Mouse (Mus musculus) limb, embryonic 12.5 days (tissue): ENCODE data around the gene Smyd3. TPM values are rescaled to one million over a fixed set of nuclear protein-coding genes. Genes with fewer than 3 reads are reported as not detected.

ENCODE experiments used
- ATAC-seq: fragments of 200-750 bp; cut with Nextera tagmentation; 2 replicates; pipeline ENCODE4 v1.8.0; 2017; ENCODE audit warnings: low read depth, moderate TSS enrichment; ENCODE audit not compliant: insufficient number of reproducible peaks, insufficient read depth, low FRiP score, low TSS enrichment
- H3K27ac ChIP-seq: fragments of 300-500 bp; sonication (generic); 2 replicates; pipeline ENCODE4 v1.5.1; 2016; ENCODE audit warnings: mild to moderate bottlenecking, moderate library complexity
- H3K27me3 ChIP-seq: fragments of 300-500 bp; sonication (generic); 2 replicates; pipeline ENCODE4 v1.6.1; 2016; ENCODE audit warnings: mild to moderate bottlenecking, moderate library complexity
- H3K36me3 ChIP-seq: fragments of 300-500 bp; sonication (generic); 2 replicates; pipeline ENCODE4 v1.6.1; 2016; ENCODE audit warnings: mild to moderate bottlenecking, moderate library complexity
- H3K4me1 ChIP-seq: fragments of 300-500 bp; sonication (generic); replicated peaks from 2 replicates; pipeline ENCODE4 v1.6.1; 2016
- H3K4me2 ChIP-seq: fragments of 300-500 bp; sonication (generic); 2 replicates; pipeline ENCODE4 v1.6.1; 2016; ENCODE audit warnings: mild to moderate bottlenecking, moderate library complexity
- H3K4me3 ChIP-seq: fragments of 300-500 bp; sonication (generic); replicated peaks from 2 replicates; pipeline ENCODE4 v1.5.1; 2016; ENCODE audit warnings: mild to moderate bottlenecking
- H3K9ac ChIP-seq: fragments of 300-500 bp; sonication (generic); replicated peaks from 2 replicates; pipeline ENCODE4 v1.6.1; 2016; ENCODE audit warnings: mild to moderate bottlenecking, moderate library complexity
- H3K9me3 ChIP-seq: fragments of 300-500 bp; sonication (generic); 2 replicates; pipeline ENCODE4 v1.6.1; 2016; ENCODE audit warnings: mild to moderate bottlenecking, moderate library complexity
- WGBS: fragments of 180-500 bp; shearing (Covaris S2); methylation state at CpG from one replicate; pipeline ENCODE4 v1.1.7; 2016; 5-methylcytosine and 5-hydroxymethylcytosine counted together
- polyA plus RNA-seq: library from polyadenylated mRNA; unstranded; fragments of >200 nt; fragmentation: Nextera tagmentation; extraction: Ambion mirVana; gene quantifications from 2 replicates; pipeline ENCODE4 v1.2.1, GENCODE M21; 2016

Smyd3 gene
- polyA plus RNA-seq, 1 experiment from 2014 or later = 26.5 TPM

GRCm38 (mm10) chr1:179072406-179072805 lies 445.4 kb downstream of the Smyd3 start:
- Histone ChIP-seq H3K4me3 (no peak overlapping the region), H3K4me2 (no peak overlapping the region), H3K9me3 (no peaks in the 10 kb centered on the region), H3K27me3 (no peaks in the 10 kb centered on the region), H3K27ac (no peak overlapping the region), H3K36me3 (no peaks in the 10 kb centered on the region), H3K9ac (no peak overlapping the region), H3K4me1 (peaks cover 5% of the 10 kb centered on the region; the same call in 1 of the 2 replicates)
- no peak for ATAC-seq
- 57% methylated on average over 1 of the region's 1 CpGs for WGBS

GRCm38 (mm10) chr1:179068990-179069389 lies 448.9 kb downstream of the Smyd3 start:
- Histone ChIP-seq H3K36me3 (no peaks in the 10 kb centered on the region), H3K4me3 (no peak overlapping the region), H3K4me1 (peaks cover 17% of the 10 kb centered on the region), H3K9ac (no peak overlapping the region), H3K27me3 (no peaks in the 10 kb centered on the region), H3K4me2 (no peak overlapping the region), H3K27ac (no peak overlapping the region), H3K9me3 (no peaks in the 10 kb centered on the region)
- 71% methylated on average over 1 of the region's 1 CpGs for WGBS
- ATAC-seq = no peak

GRCm38 (mm10) chr1:179065294-179065601 lies 452.6 kb downstream of the Smyd3 start:
- 79% methylated on average over 2 of the region's 2 CpGs for WGBS
- ATAC-seq = no peak
- no peak overlapping the region for H3K9ac ChIP-seq
- no peak overlapping the region for H3K4me2 ChIP-seq
- H3K27ac ChIP-seq = no peak overlapping the region
- no peaks in the 10 kb centered on the region for H3K9me3 ChIP-seq
- H3K4me3 ChIP-seq = no peak overlapping the region
- H3K27me3 ChIP-seq = no peaks in the 10 kb centered on the region
- no peaks in the 10 kb centered on the region for H3K36me3 ChIP-seq
- H3K4me1 ChIP-seq = peaks cover 41% of the 10 kb centered on the region

DNA sequence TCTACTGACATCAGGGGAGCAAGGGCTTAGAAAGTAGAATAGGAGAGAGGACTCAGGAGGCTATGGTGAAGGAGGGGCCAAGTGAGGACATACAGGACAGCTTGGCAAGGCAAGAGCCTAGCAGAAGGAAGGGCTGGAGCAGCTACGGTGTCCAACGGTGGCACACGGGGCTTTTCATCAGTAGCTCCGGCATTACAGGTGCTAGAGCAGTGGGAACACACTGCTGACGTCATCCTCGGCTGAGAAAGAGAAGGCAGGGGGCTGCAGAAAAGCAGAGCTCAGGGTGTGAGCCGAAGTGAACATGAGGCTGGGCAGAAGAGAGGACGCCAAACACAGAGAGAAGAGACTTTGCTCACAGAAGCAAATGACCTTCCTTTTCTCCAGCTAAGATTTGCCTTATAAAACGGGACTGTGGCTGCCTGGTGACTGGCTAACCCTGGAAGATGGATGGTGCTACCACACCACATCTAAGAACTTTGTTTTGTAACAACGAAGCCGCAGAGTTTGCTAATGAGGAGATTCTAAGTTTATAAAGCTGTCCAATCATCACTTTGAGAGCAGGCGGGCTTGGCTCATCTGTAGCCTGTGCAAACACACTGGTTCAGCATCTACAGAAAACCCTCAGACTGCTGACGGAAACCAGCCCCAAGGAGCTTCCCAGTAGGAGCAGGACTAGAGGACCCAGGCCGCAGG lies 453.1 kb downstream of the Smyd3 start:
- Histone ChIP-seq H3K27ac (no peak overlapping the region), H3K36me3 (no peaks in the 10 kb centered on the region), H3K9ac (no peak overlapping the region), H3K27me3 (no peaks in the 10 kb centered on the region), H3K4me3 (no peak overlapping the region), H3K4me1 (peaks cover 46% of the 10 kb centered on the region), H3K4me2 (no peak overlapping the region), H3K9me3 (no peaks in the 10 kb centered on the region)
- ATAC-seq = no peak
- WGBS = 77% methylated on average over 14 of the region's 14 CpGs

GRCm38 (mm10) chr1:179061759-179062168 lies 456.1 kb downstream of the Smyd3 start:
- Histone ChIP-seq H3K36me3 (no peaks in the 10 kb centered on the region), H3K27ac (peak overlapping the region; percentile 96), H3K4me3 (no peak overlapping the region), H3K27me3 (no peaks in the 10 kb centered on the region), H3K9me3 (no peaks in the 10 kb centered on the region), H3K4me1 (peaks cover 75% of the 10 kb centered on the region), H3K9ac (no peak overlapping the region), H3K4me2 (peak overlapping the region; percentile 44)
- ATAC-seq = peak; percentile 29; the same call in 1 of the 2 replicates
- 7% methylated on average over 9 of the region's 9 CpGs for WGBS

GRCm38 (mm10) chr1:179061053-179061452 lies 456.8 kb downstream of the Smyd3 start:
- H3K27ac ChIP-seq = peak overlapping the region; percentile 96
- H3K4me1 ChIP-seq = peaks cover 78% of the 10 kb centered on the region
- H3K36me3 ChIP-seq = no peaks in the 10 kb centered on the region
- WGBS = 61% methylated on average over 4 of the region's 4 CpGs
- no peak overlapping the region for H3K4me3 ChIP-seq
- H3K9me3 ChIP-seq = no peaks in the 10 kb centered on the region
- no peak for ATAC-seq
- H3K9ac ChIP-seq = no peak overlapping the region
- peak overlapping the region; percentile 44; the same call in 1 of the 2 replicates for H3K4me2 ChIP-seq
- H3K27me3 ChIP-seq = no peaks in the 10 kb centered on the region

DNA sequence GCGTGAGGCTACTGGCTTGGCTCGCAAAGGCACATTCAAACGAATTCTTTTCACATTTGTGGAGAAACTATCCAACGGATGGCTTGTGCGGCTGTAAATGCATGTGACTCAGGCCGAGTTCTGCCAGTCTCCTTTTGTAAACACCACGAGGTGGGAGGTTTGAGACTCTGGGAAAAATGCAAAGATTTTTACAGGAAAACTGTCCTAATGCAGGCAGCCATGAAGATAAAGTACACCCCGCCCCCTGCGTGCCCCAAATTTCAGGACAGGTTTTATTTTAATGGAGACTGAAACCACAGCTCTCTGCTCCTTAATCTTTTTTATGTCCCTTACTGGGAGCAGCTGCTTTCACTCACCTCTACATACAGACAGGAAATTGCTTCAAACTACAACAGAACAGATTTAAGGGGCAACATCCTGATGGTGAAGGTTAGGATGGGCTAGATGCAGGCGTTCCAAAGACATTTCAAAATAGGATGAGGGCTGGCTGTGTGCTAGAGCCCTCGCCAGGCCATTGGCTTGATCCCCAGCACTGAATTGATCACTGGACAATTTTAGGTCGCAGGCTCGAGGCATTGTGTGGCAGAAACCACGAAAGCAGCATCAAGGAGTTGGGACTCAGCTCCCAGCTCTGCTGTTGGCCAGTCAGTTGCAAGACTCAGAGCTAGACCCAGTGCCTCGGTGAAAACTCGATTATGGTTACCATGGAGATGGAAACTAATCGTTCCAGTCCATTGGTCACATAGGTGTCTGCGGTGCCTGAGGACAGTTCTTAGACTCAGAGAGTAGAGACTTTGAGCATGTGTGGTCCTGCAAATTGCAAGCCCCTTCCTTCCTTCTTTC lies 457.5 kb downstream of the Smyd3 start:
- Histone ChIP-seq H3K4me1 (peaks cover 75% of the 10 kb centered on the region), H3K4me3 (peak overlapping the region; percentile 5; the same call in 1 of the 2 replicates), H3K9ac (peak overlapping the region; percentile 52), H3K36me3 (no peaks in the 10 kb centered on the region), H3K27me3 (no peaks in the 10 kb centered on the region), H3K9me3 (no peaks in the 10 kb centered on the region), H3K4me2 (peak overlapping the region; percentile 44), H3K27ac (peak overlapping the region; percentile 96)
- peak; percentile 60 for ATAC-seq
- 14% methylated on average over 18 of the region's 18 CpGs for WGBS

DNA sequence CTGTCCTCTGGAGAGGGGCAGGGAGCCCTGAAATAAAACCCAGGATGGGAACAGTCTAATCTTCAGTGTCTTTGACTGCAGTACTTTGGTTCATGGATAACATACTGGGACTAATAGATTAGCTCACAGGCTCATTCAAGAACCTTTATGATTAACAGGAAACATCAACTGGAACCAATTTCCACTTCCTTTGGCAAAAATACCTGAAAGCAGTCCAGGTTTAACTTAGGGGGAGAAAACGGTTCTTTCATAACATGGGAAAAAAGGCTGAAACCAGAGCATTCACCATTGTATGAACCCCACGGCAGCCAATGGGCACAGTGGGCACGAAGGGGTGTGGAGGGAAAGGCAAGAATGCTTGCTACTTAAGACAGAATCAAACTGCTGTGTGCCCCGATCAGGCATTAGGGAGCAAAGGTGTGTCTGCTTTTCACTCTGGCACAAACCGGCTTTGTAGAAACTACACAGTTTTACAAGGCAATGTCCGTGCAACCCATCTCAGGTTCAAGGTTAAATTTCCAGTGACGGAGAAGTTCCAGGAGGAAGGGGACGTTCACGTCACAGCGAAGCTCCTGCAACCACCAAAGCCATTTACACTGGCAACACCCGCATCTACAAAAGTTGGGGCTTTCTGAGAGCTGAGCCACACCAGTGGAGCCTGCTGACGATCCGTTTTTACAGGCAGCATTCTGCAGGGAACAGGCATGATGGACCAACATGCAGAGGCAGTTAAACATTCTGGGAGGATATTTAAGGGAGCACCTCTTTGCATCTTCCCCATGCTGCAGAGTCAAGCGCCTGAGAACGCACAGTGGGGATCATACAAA lies 458.3 kb downstream of the Smyd3 start:
- Histone ChIP-seq H3K27ac (peak overlapping the region; percentile 96), H3K27me3 (no peaks in the 10 kb centered on the region), H3K4me3 (peak overlapping the region; percentile 5; the same call in 1 of the 2 replicates), H3K36me3 (no peaks in the 10 kb centered on the region), H3K9ac (peak overlapping the region; percentile 52), H3K4me2 (peak overlapping the region; percentile 44), H3K9me3 (no peaks in the 10 kb centered on the region), H3K4me1 (peaks cover 75% of the 10 kb centered on the region)
- 19% methylated on average over 15 of the region's 15 CpGs for WGBS
- ATAC-seq = no peak

GRCm38 (mm10) chr1:179058675-179059074 lies 459.2 kb downstream of the Smyd3 start:
- Histone ChIP-seq H3K4me3 (no peak overlapping the region), H3K27me3 (no peaks in the 10 kb centered on the region), H3K4me1 (peaks cover 77% of the 10 kb centered on the region), H3K9me3 (no peaks in the 10 kb centered on the region), H3K27ac (peak overlapping the region; percentile 96), H3K36me3 (no peaks in the 10 kb centered on the region), H3K4me2 (peak overlapping the region; percentile 44), H3K9ac (no peak overlapping the region)
- 10% methylated on average over 4 of the region's 4 CpGs for WGBS
- no peak for ATAC-seq

DNA sequence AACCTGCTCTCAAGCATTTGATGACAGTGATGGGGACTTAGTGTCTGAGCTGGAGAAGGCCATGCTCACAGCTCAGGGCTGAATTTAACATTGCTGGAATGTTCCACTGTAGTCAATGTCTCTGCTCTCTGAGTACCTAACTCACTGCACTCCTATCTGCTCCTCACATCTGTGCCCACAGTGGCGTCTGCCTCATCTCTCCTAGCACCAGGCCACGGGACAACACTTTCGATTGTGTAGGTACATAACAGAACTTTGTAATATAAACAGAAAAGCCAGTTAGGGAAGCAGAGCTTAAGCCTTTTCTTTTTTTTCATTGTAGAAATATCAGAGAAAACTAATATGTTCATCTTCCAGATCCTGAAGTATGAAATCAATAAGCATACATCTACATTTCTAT lies 462.1 kb downstream of the Smyd3 start:
- H3K4me1 ChIP-seq = peaks cover 53% of the 10 kb centered on the region
- H3K9ac ChIP-seq = no peak overlapping the region
- H3K27me3 ChIP-seq = no peaks in the 10 kb centered on the region
- H3K9me3 ChIP-seq = no peaks in the 10 kb centered on the region
- H3K27ac ChIP-seq = no peak overlapping the region
- no peaks in the 10 kb centered on the region for H3K36me3 ChIP-seq
- ATAC-seq = no peak
- H3K4me2 ChIP-seq = no peak overlapping the region
- H3K4me3 ChIP-seq = no peak overlapping the region
- WGBS = 73% methylated on average over 3 of the region's 3 CpGs
